Mouse (Mus musculus) stomach, embryonic 15.5 days (tissue): ENCODE measurements around the gene Mrpl18. TPM values are rescaled to one million over a fixed set of nuclear protein-coding genes. Genes with fewer than 3 reads are reported as not detected.

Experiments used
- ATAC-seq: fragments of 200-750 bp; cut with Nextera tagmentation; 2 replicates; pipeline ENCODE4 v1.8.0; 2017; ENCODE audit warnings: low read depth, moderate number of reproducible peaks, moderate TSS enrichment; ENCODE audit not compliant: insufficient read depth, low FRiP score
- H3K27ac ChIP-seq: fragments of 300-500 bp; sonication (generic); 2 replicates; pipeline ENCODE4 v1.5.1; 2015; ENCODE audit warnings: mild to moderate bottlenecking, inconsistent platforms
- H3K27me3 ChIP-seq: fragments of 300-500 bp; sonication (generic); replicated peaks from 2 replicates; pipeline ENCODE4 v1.6.1; 2015; ENCODE audit warnings: inconsistent platforms
- H3K36me3 ChIP-seq: fragments of 300-500 bp; sonication (generic); 2 replicates; pipeline ENCODE4 v1.6.1; 2015; ENCODE audit warnings: inconsistent platforms
- H3K4me1 ChIP-seq: fragments of 300-500 bp; sonication (generic); 2 replicates; pipeline ENCODE4 v1.6.1; 2015; ENCODE audit warnings: inconsistent platforms
- H3K4me2 ChIP-seq: fragments of 300-500 bp; sonication (generic); 2 replicates; pipeline ENCODE4 v1.6.1; 2015; ENCODE audit warnings: mild to moderate bottlenecking, inconsistent platforms
- H3K4me3 ChIP-seq: fragments of 300-500 bp; sonication (generic); replicated peaks from 2 replicates; pipeline ENCODE4 v1.5.1; 2015; ENCODE audit warnings: inconsistent platforms
- H3K9ac ChIP-seq: fragments of 300-500 bp; sonication (generic); 2 replicates; pipeline ENCODE4 v1.6.1; 2015; ENCODE audit warnings: inconsistent platforms
- H3K9me3 ChIP-seq: fragments of 300-500 bp; sonication (generic); 2 replicates; pipeline ENCODE4 v1.6.1; 2016; ENCODE audit warnings: inconsistent platforms
- WGBS: fragments of 180-500 bp; shearing (Covaris S2); methylation state at CpG from one replicate; pipeline ENCODE4 v1.1.7; 2015; 5-methylcytosine and 5-hydroxymethylcytosine counted together
- microRNA-seq: library from miRNA; unstranded; fragments of <30 nt; microRNA quantifications from one replicate; pipeline ENCODE4, GENCODE M21; 2016
- polyA plus RNA-seq: library from polyadenylated mRNA; unstranded; fragments of >200 nt; fragmentation: Nextera tagmentation; extraction: Ambion mirVana; gene quantifications from 2 replicates; pipeline ENCODE4 v1.2.1, GENCODE M21; 2015

Gene Mrpl18
- polyA plus RNA-seq, 1 experiment from 2014 or later: 147 TPM

GRCm38 (mm10) chr17:12880178-12880577 is 36.0 kb downstream of the Mrpl18 start:
- ATAC-seq: peak; percentile 50; the same call in 1 of the 2 replicates
- Histone ChIP-seq H3K9me3 (no peaks in the 10 kb centered on the region), H3K36me3 (no peaks in the 10 kb centered on the region), H3K27ac (no peak overlapping the region), H3K9ac (no peak overlapping the region), H3K4me2 (peak overlapping the region; percentile 43), H3K4me1 (no peaks in the 10 kb centered on the region), H3K4me3 (no peak overlapping the region; the same call in 1 of the 2 replicates), H3K27me3 (no peaks in the 10 kb centered on the region)
- WGBS: 4% methylated on average over 14 of the region's 14 CpGs

DNA sequence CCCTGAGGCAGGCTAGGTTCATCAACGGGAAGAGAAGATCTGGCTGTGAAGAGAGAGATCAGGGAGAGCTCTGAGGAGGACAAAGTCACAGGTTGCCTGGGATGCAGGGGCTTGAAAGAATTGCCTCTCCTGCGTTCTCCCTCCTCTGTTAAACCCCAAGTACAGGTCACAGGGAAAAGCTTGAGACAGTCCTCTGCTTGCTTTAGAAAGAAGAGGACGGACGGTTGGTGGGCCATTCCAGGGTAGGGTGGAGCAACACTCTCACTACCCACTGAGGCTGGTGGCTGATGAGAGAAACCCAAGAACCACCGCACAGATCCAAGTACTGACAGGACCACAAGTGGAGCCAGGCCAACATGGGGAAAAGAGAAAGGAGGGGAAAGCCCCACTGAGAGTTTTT is 40.4 kb downstream of the Mrpl18 start, which contains the start of gene Mrgprh:
Gene Mrgprh, plus strand, starts transcription at position 301 of the 400 bp plus-strand sequence.
- no peaks in the 10 kb centered on the region for H3K4me1 ChIP-seq
- no peak for ATAC-seq
- no peak within 1 kb of the TSS for H3K4me3 ChIP-seq
- no peak within 1 kb of the TSS for H3K9ac ChIP-seq
- H3K4me2 ChIP-seq: no peak within 1 kb of the TSS
- no peaks in the 10 kb centered on the region for H3K9me3 ChIP-seq
- no peak within 1 kb of the TSS for H3K27ac ChIP-seq
- no peaks in the 10 kb centered on the region for H3K27me3 ChIP-seq
- WGBS: 74% methylated on average over 5 of the region's 5 CpGs
- no peaks in the 10 kb centered on the region for H3K36me3 ChIP-seq

GRCm38 (mm10) chr17:12872275-12873028 is 43.7 kb downstream of the Mrpl18 start:
- H3K4me1 ChIP-seq: 0 out of 2 replicates have a peak, but pooled peaks cover 8% of the 10 kb centered on the region
- H3K4me3 ChIP-seq: no peak overlapping the region
- H3K4me2 ChIP-seq: no peak overlapping the region
- WGBS: 65% methylated on average over 16 of the region's 16 CpGs
- H3K27ac ChIP-seq: no peak overlapping the region
- ATAC-seq: no peak
- H3K9ac ChIP-seq: no peak overlapping the region
- H3K9me3 ChIP-seq: no peaks in the 10 kb centered on the region
- H3K36me3 ChIP-seq: no peaks in the 10 kb centered on the region
- H3K27me3 ChIP-seq: no peaks in the 10 kb centered on the region

- ATAC-seq: no peak
- Histone ChIP-seq H3K9me3 (no peaks in the 10 kb centered on the region), H3K27ac (no peak overlapping the region), H3K4me1 (0 out of 2 replicates have a peak, but pooled peaks cover 8% of the 10 kb centered on the region), H3K4me3 (no peak overlapping the region), H3K27me3 (no peaks in the 10 kb centered on the region), H3K9ac (no peak overlapping the region), H3K36me3 (no peaks in the 10 kb centered on the region), H3K4me2 (no peak overlapping the region)
- WGBS: 16% methylated on average over 4 of the region's 4 CpGs
Measured at GRCm38 (mm10) chr17:12868640-12869039, 47.5 kb downstream of the Mrpl18 start.

- ATAC-seq: no peak
- 25% methylated on average over 2 of the region's 2 CpGs for WGBS
- Histone ChIP-seq H3K4me2 (no peak within 1 kb of the TSS), H3K4me1 (0 out of 2 replicates have a peak, but pooled peaks cover 8% of the 10 kb centered on the region), H3K4me3 (no peak within 1 kb of the TSS), H3K27ac (no peak within 1 kb of the TSS), H3K9ac (no peak within 1 kb of the TSS), H3K27me3 (no peaks in the 10 kb centered on the region), H3K9me3 (no peaks in the 10 kb centered on the region), H3K36me3 (no peaks in the 10 kb centered on the region)
Measured at GRCm38 (mm10) chr17:12868043-12868442, 48.1 kb downstream of the Mrpl18 start, which contains the start of gene Mas1. Gene Mas1 (minus strand): TSS chr17:12868143.

GRCm38 (mm10) chr17:12866853-12867252 is 49.3 kb downstream of the Mrpl18 start:
- Histone ChIP-seq H3K36me3 (no peaks in the 10 kb centered on the region), H3K27ac (no peak overlapping the region), H3K4me1 (0 out of 2 replicates have a peak, but pooled peaks cover 8% of the 10 kb centered on the region), H3K4me3 (no peak overlapping the region), H3K4me2 (no peak overlapping the region), H3K27me3 (no peaks in the 10 kb centered on the region), H3K9ac (no peak overlapping the region), H3K9me3 (no peaks in the 10 kb centered on the region)
- no peak for ATAC-seq
- 86% methylated on average over 10 of the region's 10 CpGs for WGBS

DNA sequence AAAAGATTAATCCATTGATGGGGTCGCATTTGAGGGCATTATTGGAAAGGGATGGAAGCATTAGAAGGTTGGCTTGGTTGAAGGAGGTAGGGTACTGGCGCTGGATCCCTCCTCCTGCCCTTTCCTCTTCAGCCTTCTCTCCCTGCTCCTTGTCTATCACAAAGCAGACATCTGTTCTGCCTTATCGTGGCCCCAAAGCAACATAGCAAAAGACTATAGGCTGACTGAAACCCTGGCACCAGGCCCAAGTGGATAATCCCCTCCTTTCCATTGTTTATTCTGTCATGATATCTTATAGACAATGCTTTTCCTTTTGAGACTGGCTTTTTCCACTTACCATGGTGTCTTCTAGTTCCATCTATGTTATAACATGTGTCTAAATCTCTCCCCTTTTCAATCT is 50.7 kb downstream of the Mrpl18 start:
- H3K4me2 ChIP-seq: no peak overlapping the region
- 0 out of 2 replicates have a peak, but pooled peaks cover 8% of the 10 kb centered on the region for H3K4me1 ChIP-seq
- WGBS: 61% methylated on average over 3 of the region's 3 CpGs
- no peak overlapping the region for H3K9ac ChIP-seq
- H3K4me3 ChIP-seq: no peak overlapping the region
- no peak overlapping the region for H3K27ac ChIP-seq
- ATAC-seq: no peak
- H3K36me3 ChIP-seq: no peaks in the 10 kb centered on the region
- no peaks in the 10 kb centered on the region for H3K9me3 ChIP-seq
- no peaks in the 10 kb centered on the region for H3K27me3 ChIP-seq

DNA sequence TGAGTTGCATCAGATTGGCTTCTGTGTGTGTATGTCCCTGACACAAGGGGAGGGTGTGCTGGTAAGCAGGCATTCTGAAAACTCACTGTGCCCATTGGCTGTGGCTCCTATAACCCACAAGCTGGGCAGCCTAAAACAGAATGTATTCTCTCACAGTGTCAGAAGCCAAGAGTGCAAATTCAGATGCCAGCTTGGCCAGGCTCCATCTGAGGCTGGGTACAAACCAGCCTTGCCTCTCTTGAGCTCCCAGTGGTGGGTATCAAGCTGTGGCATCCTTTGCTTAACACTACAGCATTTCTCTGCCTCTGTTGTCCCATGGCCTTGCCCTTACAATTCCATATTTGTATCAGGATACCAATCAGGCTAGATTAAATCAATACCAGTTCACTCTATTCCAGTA is 52.0 kb downstream of the Mrpl18 start:
- Histone ChIP-seq H3K27ac (no peak overlapping the region), H3K4me1 (0 out of 2 replicates have a peak, but pooled peaks cover 8% of the 10 kb centered on the region), H3K9ac (no peak overlapping the region), H3K4me3 (no peak overlapping the region), H3K27me3 (no peaks in the 10 kb centered on the region), H3K9me3 (no peaks in the 10 kb centered on the region), H3K36me3 (no peaks in the 10 kb centered on the region), H3K4me2 (no peak overlapping the region)
- ATAC-seq: no peak

Small RNA genes lying within 50 kb of the gene (microRNA-seq; reads per million reads assigned to microRNA genes)
- gene Gm24085: not detected

Other genes with a start within 250 kb of the Mrpl18 start
- 0.17 and 1.1 TPM in 2 replicates for gene Slc22a1, start 240.5 kb downstream of the Mrpl18 start, polyA plus RNA-seq
- 35.1 and 36.1 TPM in 2 replicates for gene Igf2r, start 146.7 kb downstream of the Mrpl18 start, polyA plus RNA-seq
- 0.82 and 1.2 TPM in 2 replicates for gene Mas1, start 48.2 kb downstream of the Mrpl18 start, polyA plus RNA-seq
- gene Mrgprh, start 40.3 kb downstream of the Mrpl18 start, polyA plus RNA-seq: 0.06 TPM in 1 of 2 replicates, not detected in the other
- gene Pnldc1, start 6.1 kb downstream of the Mrpl18 start, polyA plus RNA-seq: 1.0 and 1.3 TPM in 2 replicates
- gene Tcp1, start 644 bp downstream of the Mrpl18 start, polyA plus RNA-seq: 369 and 399 TPM in 2 replicates
- gene Acat3, start 24.3 kb upstream of the Mrpl18 start, polyA plus RNA-seq: 1.2 and 1.6 TPM in 2 replicates
- gene Acat2, start 44.4 kb upstream of the Mrpl18 start, polyA plus RNA-seq: 146 and 154 TPM in 2 replicates
- gene Wtap, start 77.8 kb upstream of the Mrpl18 start, polyA plus RNA-seq: 119 and 122 TPM in 2 replicates
- 139 and 140 TPM in 2 replicates for gene Sod2, start 90.5 kb upstream of the Mrpl18 start, polyA plus RNA-seq
- gene Gpr31b, start 136.0 kb upstream of the Mrpl18 start, polyA plus RNA-seq: not detected in 2 replicates
- 0.06 and 0.09 TPM in 2 replicates for gene Tcp10b, start 144.8 kb upstream of the Mrpl18 start, polyA plus RNA-seq
- not detected in 2 replicates for gene Unc93a, start 215.5 kb upstream of the Mrpl18 start, polyA plus RNA-seq